Mouse (Mus musculus): ENCODE measurements around the gene Folr2. TPM values are rescaled to one million over a fixed set of nuclear protein-coding genes. Genes with fewer than 3 reads are reported as not detected.

The Folr2 gene
- polyA plus RNA-seq, 1 experiment from 2014 or later: not detected

DNA sequence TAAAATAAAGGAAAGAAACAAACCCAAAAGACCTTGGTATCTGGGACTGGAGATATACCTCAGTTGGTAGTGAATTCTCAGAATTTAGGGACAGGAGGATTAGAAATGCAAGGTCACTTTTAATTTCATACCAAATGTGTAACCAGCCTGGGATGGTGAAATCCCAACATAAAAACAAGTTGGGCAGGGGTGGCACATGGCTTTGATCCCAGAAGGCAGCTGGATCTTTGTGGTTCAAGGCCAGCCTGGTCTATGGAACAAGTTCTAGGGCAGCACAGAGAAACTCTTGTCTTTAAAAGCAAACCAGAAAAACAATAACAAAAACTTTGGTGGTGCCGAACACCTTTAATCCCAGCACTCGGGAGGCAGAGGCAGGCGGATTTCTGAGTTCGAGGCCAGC lies 10.5 kb upstream of the Folr2 start:
- in situ Hi-C loops (cut with MboI; ENCODE audit: low pct_unique_long_range_greater_than_20kb): no loop called here
- DNase-seq (ENCODE audit: low read depth, low spot score): no peak
- TF ChIP-seq CTCF (IDR thresholded peaks at IDR 0.05): no peak
- no peaks in the 10 kb centered on the region for H3K27me3 ChIP-seq
- CTCF ChIA-PET: interaction anchor here (0.9 to 1.2 kb wide), 3 partner anchors 9 to 15 kb away, joined by 3 to 4 read pairs (median 3); no protein-coding TSS in a partner anchor
- ATAC-seq: no peak
- POLR2A ChIA-PET: interaction anchor here (0.6 to 0.7 kb wide), 2 partner anchors 25 to 98 kb away, joined by 3 read pairs; no protein-coding TSS in a partner anchor

DNA sequence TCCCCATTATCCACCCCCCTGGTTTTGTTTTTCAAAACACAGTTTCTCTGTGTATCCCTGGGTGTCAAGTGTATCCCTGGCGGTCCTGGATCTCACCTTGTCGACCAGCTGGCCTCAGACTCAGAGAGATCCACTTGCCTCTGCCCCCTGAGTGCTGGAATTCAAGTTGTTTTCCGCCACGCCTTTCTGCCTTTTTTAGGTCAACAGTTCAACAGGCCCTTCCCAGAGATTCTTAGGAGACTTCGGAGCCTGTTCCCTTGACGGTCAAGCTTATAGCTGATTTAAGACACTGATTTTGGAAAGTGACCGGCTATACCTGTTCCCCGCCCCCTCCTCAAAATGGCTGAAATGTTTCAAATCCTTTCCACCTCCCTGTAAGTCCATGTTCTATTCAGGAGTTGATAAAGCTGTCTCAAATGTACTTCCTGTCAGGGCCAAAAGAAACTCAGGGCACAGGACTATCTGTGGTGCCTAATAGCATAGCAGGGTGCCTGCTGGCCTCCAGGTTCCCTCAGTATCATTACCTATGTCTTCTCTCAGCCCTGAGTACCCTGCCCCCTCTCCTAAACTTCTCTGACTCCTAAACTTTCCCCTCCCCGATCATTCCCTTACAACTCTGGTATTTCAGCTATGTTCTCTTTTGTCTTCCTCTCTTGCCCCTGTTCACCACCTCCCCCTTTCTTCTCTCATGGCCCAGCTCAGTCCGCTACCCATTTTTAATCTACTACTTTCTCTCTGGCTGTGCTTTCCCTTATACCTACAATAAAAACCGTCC lies 9.7 kb upstream of the Folr2 start:
- CTCF ChIA-PET: interaction anchor here (0.9 to 1.2 kb wide), 3 partner anchors 8 to 15 kb away, joined by 3 to 4 read pairs (median 3); no protein-coding TSS in a partner anchor
- no peak for TF ChIP-seq CTCF (IDR thresholded peaks at IDR 0.05)
- POLR2A ChIA-PET: interaction anchor here (0.6 kb wide), 1 partner anchor 98 kb away, joined by 3 read pairs; no protein-coding TSS in a partner anchor
- DNase-seq (ENCODE audit: low read depth, low spot score) (no peak), ATAC-seq (no peak)
- in situ Hi-C loops (cut with MboI; ENCODE audit: low pct_unique_long_range_greater_than_20kb): no loop called here
- no peaks in the 10 kb centered on the region for H3K27me3 ChIP-seq

DNA sequence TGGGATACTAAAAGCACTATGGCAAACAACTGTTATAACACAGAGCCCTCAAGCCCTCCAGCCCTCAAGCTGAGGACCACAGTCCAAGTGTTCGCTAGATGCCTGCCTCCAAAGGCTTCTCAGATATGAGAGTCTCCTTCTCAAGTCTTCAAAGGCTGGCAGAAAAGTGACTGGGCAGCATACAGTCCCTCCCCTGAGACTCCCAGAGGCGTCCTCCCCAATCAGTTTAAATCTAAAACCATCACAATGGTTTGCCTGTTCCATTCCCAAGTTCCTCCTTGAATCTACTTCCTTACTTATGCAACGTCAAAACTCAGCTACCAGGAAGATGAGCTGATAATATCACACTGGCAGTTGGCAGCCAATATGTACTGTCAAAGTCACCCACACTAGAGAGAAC lies 6.4 kb upstream of the Folr2 start, which contains the start of gene Anapc15:
TSS of gene Anapc15 (plus strand) at position 301 of the 400 bp plus-strand sequence.
- TF ChIP-seq CTCF (IDR thresholded peaks at IDR 0.05): no peak
- H3K27me3 ChIP-seq: no peaks in the 10 kb centered on the region
- ChIA-PET POLR2A (no interaction called here), CTCF (no interaction called here)
- no peak for DNase-seq (ENCODE audit: low read depth, low spot score)
- no peak for ATAC-seq
- in situ Hi-C loops (cut with MboI; ENCODE audit: low pct_unique_long_range_greater_than_20kb): no loop called here

DNA sequence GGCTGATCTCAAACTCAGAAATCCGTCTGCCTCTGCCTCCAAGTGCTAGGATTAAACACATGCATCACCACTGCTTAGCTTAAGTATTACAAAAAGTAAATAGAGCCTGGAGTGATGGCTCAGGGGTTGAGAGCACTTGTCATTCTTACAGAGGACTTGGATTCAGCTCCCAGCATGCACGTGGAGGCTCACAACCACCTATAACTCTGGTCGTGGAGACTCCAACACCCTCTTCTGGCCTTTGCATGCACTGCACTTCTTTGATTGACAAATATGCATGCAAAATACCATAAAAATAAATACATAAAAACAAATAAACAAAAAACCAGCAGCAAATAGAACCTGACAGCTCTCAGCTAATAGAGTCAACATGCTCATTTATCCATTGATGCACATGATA lies 5.3 kb upstream of the Folr2 start:
- TF ChIP-seq CTCF (IDR thresholded peaks at IDR 0.05): peak; percentile 20
- no peak for DNase-seq (ENCODE audit: low read depth, low spot score)
- H3K27me3 ChIP-seq: no peaks in the 10 kb centered on the region
- in situ Hi-C loops (cut with MboI; ENCODE audit: low pct_unique_long_range_greater_than_20kb): no loop called here
- ATAC-seq: no peak
- ChIA-PET CTCF (interaction anchor here (1.2 kb wide), 1 partner anchor 12 kb away, joined by 3 read pairs; no protein-coding TSS in a partner anchor), POLR2A (interaction anchor here (0.9 to 1.1 kb wide), 2 partner anchors 20 to 24 kb away, joined by 3 read pairs; no protein-coding TSS in a partner anchor)

- in situ Hi-C loops (cut with MboI; ENCODE audit: low pct_unique_long_range_greater_than_20kb): no loop called here
- no peak for ATAC-seq
- POLR2A ChIA-PET: no interaction called here
- no peak for TF ChIP-seq CTCF (IDR thresholded peaks at IDR 0.05)
- no peaks in the 10 kb centered on the region for H3K27me3 ChIP-seq
- CTCF ChIA-PET: no interaction called here
- no peak for DNase-seq (ENCODE audit: low read depth, low spot score)
Measured at GRCm38 (mm10) chr7:101860978-101861377, 4.0 kb upstream of the Folr2 start.

GRCm38 (mm10) chr7:101858362-101858761 lies 1.4 kb upstream of the Folr2 start:
- ATAC-seq (no peak), DNase-seq (ENCODE audit: low read depth, low spot score) (no peak)
- in situ Hi-C loops (cut with MboI; ENCODE audit: low pct_unique_long_range_greater_than_20kb): no loop called here
- POLR2A ChIA-PET: no interaction called here
- no peaks in the 10 kb centered on the region for H3K27me3 ChIP-seq
- CTCF ChIA-PET: interaction anchor here (1.3 kb wide), 1 partner anchor 9 kb away, joined by 4 read pairs; no protein-coding TSS in a partner anchor
- TF ChIP-seq CTCF (IDR thresholded peaks at IDR 0.05): no peak

GRCm38 (mm10) chr7:101853816-101854215 lies 3.2 kb downstream of the Folr2 start:
- DNase-seq (ENCODE audit: low read depth, low spot score) (no peak), ATAC-seq (no peak)
- no peak for TF ChIP-seq CTCF (IDR thresholded peaks at IDR 0.05)
- in situ Hi-C loops (cut with MboI; ENCODE audit: low pct_unique_long_range_greater_than_20kb): no loop called here
- no peaks in the 10 kb centered on the region for H3K27me3 ChIP-seq
- POLR2A ChIA-PET: interaction anchor here (0.9 kb wide), 1 partner anchor 9 kb away, joined by 3 read pairs; no protein-coding TSS in a partner anchor
- CTCF ChIA-PET: no interaction called here

DNA sequence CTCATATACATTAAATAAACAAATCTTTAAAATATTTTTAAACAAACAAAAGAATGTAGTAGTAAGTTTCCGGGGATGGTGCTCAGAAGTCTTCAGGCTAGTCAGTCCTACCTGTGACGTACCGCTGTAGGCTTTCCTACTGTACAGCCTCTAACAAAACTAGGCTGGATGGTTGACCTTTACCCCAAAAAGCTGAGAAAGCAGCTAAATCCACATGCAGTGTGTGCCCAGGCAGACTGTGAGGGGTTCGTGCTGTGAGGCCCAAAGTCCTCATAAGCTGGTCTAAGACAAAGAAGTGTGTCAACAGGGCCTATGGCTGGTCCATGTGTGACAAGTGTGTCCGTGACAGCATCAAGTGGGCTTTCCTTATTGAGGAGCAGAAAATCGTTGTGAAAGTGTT lies 4.1 kb downstream of the Folr2 start:
- ChIA-PET POLR2A (no interaction called here), CTCF (interaction anchor here (1.4 kb wide), 1 partner anchor 14 kb away, joined by 3 read pairs; no protein-coding TSS in a partner anchor)
- TF ChIP-seq CTCF (IDR thresholded peaks at IDR 0.05): no peak
- in situ Hi-C loops (cut with MboI; ENCODE audit: low pct_unique_long_range_greater_than_20kb): no loop called here
- DNase-seq (ENCODE audit: low read depth, low spot score): no peak
- H3K27me3 ChIP-seq: no peaks in the 10 kb centered on the region
- no peak for ATAC-seq

- no peaks in the 10 kb centered on the region for H3K27me3 ChIP-seq
- CTCF ChIA-PET: interaction anchor here (1.9 kb wide), 1 partner anchor 10 kb away, joined by 7 read pairs; no protein-coding TSS in a partner anchor
- DNase-seq (ENCODE audit: low read depth, low spot score) (no peak), ATAC-seq (no peak)
- no peak for TF ChIP-seq CTCF (IDR thresholded peaks at IDR 0.05)
- in situ Hi-C loops (cut with MboI; ENCODE audit: low pct_unique_long_range_greater_than_20kb): no loop called here
- POLR2A ChIA-PET: interaction anchor here (0.9 kb wide), 1 partner anchor 10 kb away, joined by 3 read pairs; no protein-coding TSS in a partner anchor
Measured at GRCm38 (mm10) chr7:101851689-101852088, 5.3 kb downstream of the Folr2 start.

DNA sequence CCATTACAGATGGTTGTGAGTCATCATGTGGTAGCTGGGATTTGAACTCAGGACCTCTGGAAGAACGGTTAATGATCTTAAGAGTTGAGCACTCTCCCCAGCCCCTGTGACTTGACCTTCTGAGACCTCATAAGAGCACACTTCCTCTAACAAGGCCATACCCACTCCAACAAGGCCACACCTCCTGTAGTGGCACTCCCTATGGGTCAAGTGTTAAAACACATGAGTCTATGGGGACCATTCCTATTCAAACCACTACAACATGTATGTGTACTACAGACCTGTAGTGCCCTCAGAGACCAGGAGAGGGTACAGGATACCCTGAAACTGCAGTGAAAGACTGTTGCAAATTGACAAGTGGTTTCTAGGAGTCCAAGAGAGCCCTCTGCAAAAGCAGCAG lies 9.1 kb downstream of the Folr2 start:
- CTCF ChIA-PET: no interaction called here
- TF ChIP-seq CTCF (IDR thresholded peaks at IDR 0.05): no peak
- in situ Hi-C loops (cut with MboI; ENCODE audit: low pct_unique_long_range_greater_than_20kb): no loop called here
- no peaks in the 10 kb centered on the region for H3K27me3 ChIP-seq
- DNase-seq (ENCODE audit: low read depth, low spot score) (no peak), ATAC-seq (no peak)
- POLR2A ChIA-PET: no interaction called here

- in situ Hi-C loops (cut with MboI; ENCODE audit: low pct_unique_long_range_greater_than_20kb): no loop called here
- H3K27me3 ChIP-seq: no peaks in the 10 kb centered on the region
- TF ChIP-seq CTCF (IDR thresholded peaks at IDR 0.05): no peak
- no peak for DNase-seq (ENCODE audit: low read depth, low spot score)
- ATAC-seq: no peak
- ChIA-PET POLR2A (no interaction called here), CTCF (interaction anchor here (1.0 kb wide), 1 partner anchor 11 kb away, joined by 4 read pairs; no protein-coding TSS in a partner anchor)
Measured at GRCm38 (mm10) chr7:101844186-101844585, 12.8 kb downstream of the Folr2 start.

Data from Patski (cell line).